Mouse (Mus musculus): ENCODE measurements around the gene Tiparp.

Gene Tiparp

DNA sequence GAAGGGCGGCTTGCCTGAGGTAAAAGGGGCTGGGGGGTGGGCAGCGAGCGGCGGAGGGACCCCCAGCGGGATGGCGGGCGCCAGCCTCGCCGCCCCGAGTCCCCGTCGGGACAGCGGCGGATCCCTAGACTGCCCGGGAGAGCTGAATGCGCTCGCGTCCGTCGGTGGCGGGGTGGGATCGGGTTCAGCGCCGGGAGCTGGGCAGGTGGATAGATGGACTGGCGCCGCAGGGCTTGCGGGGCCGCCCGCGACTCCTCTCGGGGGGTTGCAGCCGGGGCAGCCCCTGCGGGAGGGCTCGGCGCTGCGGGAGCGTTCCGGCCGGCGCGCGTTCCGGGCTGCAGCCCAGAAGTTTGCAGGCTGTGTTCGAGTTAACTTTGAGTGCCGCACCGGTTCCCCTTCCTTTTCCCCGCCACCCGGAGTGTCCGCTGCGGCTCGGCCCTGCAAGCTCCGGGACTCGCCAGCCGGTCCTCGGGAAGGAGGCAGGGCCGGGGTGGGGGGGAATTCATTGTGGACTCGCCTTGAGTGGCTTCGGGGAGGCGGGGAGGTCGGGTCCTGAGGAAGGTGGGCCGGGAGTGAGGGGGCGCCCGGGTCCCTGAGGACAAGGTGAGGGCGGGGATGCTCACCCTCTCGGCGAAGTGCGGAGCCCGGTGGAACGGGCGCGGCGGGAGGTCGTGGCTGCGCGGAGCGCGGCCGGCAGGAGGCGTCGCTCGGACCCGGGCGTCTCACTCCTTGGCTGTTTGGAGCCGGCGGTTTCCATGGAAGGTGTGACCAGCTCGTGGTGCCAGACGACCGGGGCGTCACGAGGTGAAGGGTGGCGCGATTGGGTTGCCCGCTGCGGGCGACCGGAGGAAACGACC lies 632 bp downstream of the Tiparp start:
- DNase-seq (ENCODE audit: inconsistent age in 2 of 2, low spot score in 1 of 2): peak; percentile 71 to 92

DNA sequence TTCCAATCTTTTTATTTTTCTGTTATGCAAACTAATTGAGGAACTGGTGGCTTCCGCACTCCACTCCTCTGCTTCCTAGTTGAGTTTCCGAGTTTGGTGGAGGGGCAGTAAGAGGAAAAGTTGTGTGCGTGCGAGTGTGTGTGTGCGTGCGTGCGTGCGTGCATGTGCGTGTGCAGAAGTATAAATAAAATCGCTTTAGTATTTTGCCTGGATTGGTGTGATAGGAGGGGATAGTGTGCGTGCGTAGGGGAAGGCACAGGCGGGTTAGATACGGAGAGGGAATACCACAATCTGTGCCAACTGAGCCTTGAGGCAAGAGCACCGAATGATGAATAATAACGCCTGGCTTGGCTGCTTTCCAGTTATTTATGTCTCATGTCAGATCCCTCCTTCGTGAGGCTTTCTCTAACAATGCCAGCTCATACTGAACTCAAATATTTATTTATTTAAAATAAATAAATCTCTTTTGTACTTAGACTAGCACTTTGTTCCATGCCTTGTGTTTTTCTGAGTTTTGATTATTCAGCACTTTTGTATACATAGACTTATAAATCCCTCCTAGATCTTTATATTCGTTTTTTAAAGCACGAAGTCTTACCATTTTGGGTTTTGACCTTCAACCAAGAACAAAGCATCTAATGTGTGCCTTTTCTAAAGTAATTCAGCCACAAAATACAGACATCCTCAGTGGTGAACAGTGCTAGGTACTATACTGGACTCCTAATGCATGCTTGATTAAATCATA lies 1.4 kb downstream of the Tiparp start:
- DNase-seq (ENCODE audit: inconsistent age in 2 of 2, low spot score in 1 of 2): peak; percentile 68 to 90

DNA sequence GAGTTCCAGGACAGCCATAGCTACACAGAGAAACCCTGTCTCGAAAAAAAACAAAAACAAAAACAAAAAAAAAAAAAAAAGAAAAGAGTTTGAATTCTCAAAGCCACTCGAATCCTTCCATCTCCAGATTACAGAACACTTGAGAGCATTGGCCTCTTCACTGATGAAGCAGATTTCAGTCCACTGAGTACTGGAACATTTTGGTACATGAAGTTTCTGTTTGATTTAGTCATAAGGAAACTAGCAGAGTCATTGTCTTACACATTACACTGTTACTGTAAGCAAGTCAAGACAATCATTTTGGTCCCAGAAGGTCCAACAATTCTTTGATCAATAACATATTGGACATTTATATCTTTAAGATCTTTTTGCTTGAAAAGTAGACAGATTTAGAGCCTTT lies 4.8 kb downstream of the Tiparp start:
- no peak for DNase-seq (ENCODE audit: inconsistent age in 2 of 2, low spot score in 1 of 2)

- no peak for DNase-seq (ENCODE audit: inconsistent age in 2 of 2, low spot score in 1 of 2)
These were observed 5.4 kb downstream of the Tiparp start for GRCm38 (mm10) chr3:65533598-65533997.

DNA sequence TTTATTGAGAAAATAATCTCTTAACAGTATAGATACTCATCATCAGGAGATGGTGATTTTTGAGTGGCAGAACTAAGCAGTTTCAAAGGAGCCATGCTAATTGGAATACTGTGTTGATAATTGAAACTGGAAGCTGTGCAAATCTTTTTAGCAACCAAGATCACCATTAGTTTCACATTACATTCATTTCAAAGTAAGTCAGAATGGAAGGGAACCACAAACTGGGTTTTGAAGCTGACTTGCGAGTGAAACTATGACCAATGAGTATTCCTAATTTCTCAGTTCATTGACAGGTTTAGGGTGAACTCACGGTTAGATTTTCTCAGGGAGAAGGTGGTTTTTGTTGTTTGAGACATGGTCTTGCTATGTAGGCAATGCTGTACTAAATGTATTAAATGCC lies 6.3 kb downstream of the Tiparp start:
- no peak for DNase-seq (ENCODE audit: inconsistent age in 2 of 2, low spot score in 1 of 2)

- no peak for DNase-seq (ENCODE audit: inconsistent age in 2 of 2, low spot score in 1 of 2)
These were observed 7.0 kb downstream of the Tiparp start for GRCm38 (mm10) chr3:65535087-65535761.

DNA sequence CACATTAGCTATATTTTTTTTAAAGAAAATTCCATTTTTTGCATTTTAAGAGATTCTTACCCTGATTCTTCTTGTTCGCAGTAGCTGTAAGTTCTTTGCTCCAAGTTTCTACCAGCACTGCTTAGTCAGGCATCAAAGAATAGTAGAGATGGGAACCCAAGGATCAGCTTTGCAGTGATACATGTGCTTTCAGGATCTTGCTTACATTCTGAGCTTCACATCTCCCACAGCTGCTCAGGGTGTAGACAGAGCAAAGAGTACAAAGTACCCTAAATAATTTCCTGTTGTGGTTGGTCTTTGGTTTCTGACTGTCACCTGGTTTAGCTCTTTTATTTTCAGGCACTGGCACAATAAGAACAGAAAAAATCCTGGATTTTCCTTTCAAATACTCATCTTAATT lies 9.1 kb downstream of the Tiparp start:
- no peak for DNase-seq (ENCODE audit: inconsistent age in 2 of 2, low spot score in 1 of 2)

DNA sequence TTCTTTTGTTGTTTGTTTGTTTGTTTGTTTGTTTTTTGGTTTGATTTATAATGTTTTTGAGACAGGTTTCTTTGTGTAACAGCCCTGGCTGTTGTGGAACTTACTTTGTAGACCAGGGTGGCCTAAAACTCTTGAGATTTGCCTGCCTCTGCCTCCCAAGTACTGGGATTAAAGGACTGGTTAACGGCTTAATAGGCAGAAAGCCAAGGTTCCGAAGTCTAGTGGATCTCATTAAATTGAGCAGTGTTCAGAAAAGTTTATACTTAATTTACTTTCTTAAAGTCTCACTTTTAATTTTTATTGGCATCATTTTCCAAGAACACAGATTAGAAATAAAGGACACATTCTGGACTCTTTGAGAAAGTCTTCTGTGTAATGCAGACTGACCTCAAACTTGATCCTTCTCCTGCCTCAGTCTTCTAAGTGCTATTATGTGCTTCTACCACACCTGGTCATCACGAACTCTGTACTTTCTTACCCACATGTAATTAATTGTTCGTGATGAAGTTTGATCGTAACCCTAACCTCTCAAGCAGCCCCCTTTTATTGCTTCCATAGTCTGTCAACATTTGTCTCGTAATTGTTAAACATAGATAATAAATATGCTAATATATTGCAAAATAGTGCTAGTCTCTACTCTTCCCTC lies 12.8 kb downstream of the Tiparp start:
- DNase-seq (ENCODE audit: inconsistent age in 2 of 2, low spot score in 1 of 2): no peak

- DNase-seq (ENCODE audit: inconsistent age in 2 of 2, low spot score in 1 of 2): no peak
These were observed 13.3 kb downstream of the Tiparp start for GRCm38 (mm10) chr3:65541552-65541935.

DNA sequence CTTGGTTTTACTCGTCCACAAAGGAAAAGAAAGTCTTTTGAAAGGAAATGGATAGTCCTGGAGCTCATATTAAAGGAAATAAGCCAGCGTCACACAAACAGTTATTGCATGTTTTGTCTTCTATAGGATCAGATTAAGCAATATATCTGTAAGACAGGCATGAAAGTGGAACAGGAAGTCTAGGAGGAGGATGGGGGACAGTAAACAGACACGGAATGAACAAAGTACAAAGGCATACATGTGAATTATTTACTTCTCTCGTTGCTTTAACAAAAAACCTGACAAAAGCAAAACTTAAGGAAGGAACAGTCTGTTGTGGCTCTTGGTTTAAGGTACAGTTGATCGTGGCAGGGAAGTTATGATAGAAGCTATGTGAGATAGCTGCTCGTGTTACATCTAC lies 21.6 kb downstream of the Tiparp start:
- DNase-seq (ENCODE audit: inconsistent age in 2 of 2, low spot score in 1 of 2): no peak

DNA sequence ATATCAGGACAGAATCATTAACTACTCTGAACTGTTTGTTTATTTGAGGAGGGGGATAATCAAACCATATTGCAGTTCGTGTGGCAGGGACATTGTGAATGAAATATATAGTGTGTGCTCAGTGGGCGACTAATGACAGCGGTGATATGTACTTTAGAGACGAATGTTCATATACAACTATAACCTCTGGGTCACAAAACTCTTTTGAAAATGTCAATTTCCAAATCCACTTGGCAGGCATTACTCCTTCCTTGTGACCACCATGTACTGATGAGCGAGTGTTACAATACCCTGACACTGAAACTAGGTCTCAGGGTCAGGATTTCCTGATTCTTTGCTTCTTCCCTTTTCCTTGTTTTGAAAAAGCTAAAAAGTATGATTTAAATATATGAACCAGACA lies 22.9 kb downstream of the Tiparp start:
- DNase-seq (ENCODE audit: inconsistent age in 2 of 2, low spot score in 1 of 2): no peak

- DNase-seq (ENCODE audit: inconsistent age in 2 of 2, low spot score in 1 of 2): no peak
These were observed 26.4 kb downstream of the Tiparp start for GRCm38 (mm10) chr3:65554633-65555032.

- DNase-seq (ENCODE audit: inconsistent age in 2 of 2, low spot score in 1 of 2): no peak
These were observed 30.5 kb downstream of the Tiparp start for GRCm38 (mm10) chr3:65558679-65559078.

DNA sequence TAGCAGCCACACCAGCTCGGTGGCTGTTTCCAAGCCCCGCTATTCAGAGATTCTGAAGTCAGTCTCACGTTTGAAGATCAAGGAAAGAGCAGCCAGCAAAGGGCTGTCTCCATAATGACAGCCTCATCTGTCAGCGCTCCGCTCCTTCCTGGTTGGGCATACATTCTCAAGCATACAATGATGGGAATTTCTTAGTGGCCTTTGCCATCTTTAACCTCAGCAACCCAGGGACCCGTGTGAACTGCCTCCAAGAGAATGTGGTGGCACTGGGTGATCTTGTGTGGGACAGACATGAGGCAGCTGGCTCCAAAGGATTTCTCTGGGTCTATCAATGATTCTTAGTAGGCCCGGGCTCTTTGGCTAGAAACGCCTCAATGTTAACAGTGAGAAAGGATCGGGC lies 34.0 kb downstream of the Tiparp start:
- DNase-seq (ENCODE audit: inconsistent age in 2 of 2, low spot score in 1 of 2): no peak

DNA sequence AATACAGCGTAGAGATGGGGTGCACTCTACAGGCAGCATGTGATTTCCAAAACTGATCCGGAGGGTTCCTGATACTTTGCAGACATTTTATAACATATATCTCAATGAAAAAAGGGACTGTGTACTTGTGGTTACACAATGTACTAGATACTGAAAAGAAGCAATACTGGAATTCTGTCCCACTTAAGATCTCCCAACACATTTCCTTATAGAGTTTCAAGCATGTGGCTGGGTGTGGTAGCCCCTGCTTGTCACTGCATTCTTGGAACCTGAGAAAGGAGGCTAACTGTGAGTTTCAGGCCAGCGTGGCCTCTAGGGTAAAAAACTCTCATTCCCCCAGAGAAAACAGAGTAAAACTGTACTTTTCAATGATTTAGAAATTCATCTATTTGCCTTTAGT lies 34.5 kb downstream of the Tiparp start:
- DNase-seq (ENCODE audit: inconsistent age in 2 of 2, low spot score in 1 of 2): no peak

DNA sequence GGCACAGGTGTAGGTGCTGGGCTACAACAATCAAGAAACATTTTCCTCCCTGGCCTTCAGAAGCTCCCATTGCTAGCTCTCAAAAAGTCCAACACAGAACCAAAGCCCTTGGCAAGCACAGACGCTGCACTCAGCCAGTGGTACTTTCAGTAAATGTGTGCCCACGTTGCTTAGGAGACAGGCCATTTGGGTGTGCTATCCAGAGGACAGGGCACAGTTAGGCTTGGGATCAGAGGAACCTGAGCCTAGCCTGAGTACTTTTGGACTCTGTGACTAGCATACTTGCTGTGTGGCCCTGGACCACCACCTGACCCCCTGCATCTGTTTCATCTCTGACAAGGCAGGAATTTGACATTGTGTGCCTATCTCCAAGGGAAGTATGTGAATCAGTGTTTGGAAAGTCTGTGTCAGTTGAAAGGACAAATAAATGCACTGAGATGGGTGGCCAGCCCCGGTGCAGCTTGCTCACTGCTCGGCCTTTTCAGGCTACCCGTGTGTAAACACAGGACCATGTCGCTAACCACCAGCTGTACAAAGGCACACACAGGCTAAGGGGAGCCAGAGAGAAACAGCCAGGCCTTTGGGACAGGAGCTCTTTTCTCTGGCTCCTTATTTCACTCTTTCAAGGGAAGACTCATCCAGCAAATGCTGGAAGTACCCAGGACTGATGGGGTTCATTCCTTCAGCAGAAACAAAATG lies 35.9 kb downstream of the Tiparp start:
- DNase-seq (ENCODE audit: inconsistent age in 2 of 2, low spot score in 1 of 2): no peak

- no peak for DNase-seq (ENCODE audit: inconsistent age in 2 of 2, low spot score in 1 of 2)
These were observed 37.6 kb downstream of the Tiparp start for GRCm38 (mm10) chr3:65565632-65566300.

- no peak for DNase-seq (ENCODE audit: inconsistent age in 2 of 2, low spot score in 1 of 2)
These were observed 41.7 kb downstream of the Tiparp start for GRCm38 (mm10) chr3:65569941-65570340.

- no peak for DNase-seq (ENCODE audit: inconsistent age in 2 of 2, low spot score in 1 of 2)
These were observed 45.3 kb downstream of the Tiparp start for GRCm38 (mm10) chr3:65573516-65573915.

GRCm38 (mm10) chr3:65577602-65578001 lies 49.4 kb downstream of the Tiparp start:
- DNase-seq (ENCODE audit: inconsistent age in 2 of 2, low spot score in 1 of 2): no peak
